Mouse (Mus musculus) myocyte (in vitro differentiated cells): Measurements from ENCODE around the gene Hc. TPM values are rescaled to one million over a fixed set of nuclear protein-coding genes. Genes with fewer than 3 reads are reported as not detected.

Source experiments
- H3K27me3 ChIP-seq: one replicate; pipeline ENCODE4 v1.6.1; 2011; ENCODE audit not compliant: control insufficient read depth, insufficient read depth, insufficient read length
- H3K36me3 ChIP-seq: one replicate; pipeline ENCODE4 v1.6.1; 2011; ENCODE audit not compliant: control insufficient read depth, insufficient read depth
- H3K4me2 ChIP-seq: one replicate; pipeline ENCODE4 v1.6.1; 2011; ENCODE audit warnings: low read depth, control low read depth
- H3K4me3 ChIP-seq: one replicate; pipeline ENCODE4 v1.5.1; 2011; ENCODE audit warnings: mild to moderate bottlenecking, control low read depth, moderate library complexity
- H3K79me2 ChIP-seq: one replicate; pipeline ENCODE4 v1.6.1; 2011; ENCODE audit not compliant: control insufficient read depth, insufficient read depth
- H3ac ChIP-seq: one replicate; pipeline ENCODE4 v1.6.1; 2011; ENCODE audit not compliant: control insufficient read depth, insufficient read length
- CEBPB ChIP-seq: IDR thresholded peaks from 2 replicates; pipeline ENCODE4 v1.6.1; 2011; ENCODE audit warnings: mild to moderate bottlenecking, moderate library complexity; ENCODE audit not compliant: poor library complexity, insufficient read depth, severe bottlenecking
- E2F4 ChIP-seq: IDR thresholded peaks from one replicate; pipeline ENCODE4 v1.6.1; 2011; ENCODE audit warnings: mild to moderate bottlenecking, control low read depth, moderate library complexity; ENCODE audit not compliant: insufficient read depth
- MAX ChIP-seq: IDR thresholded peaks from one replicate; pipeline ENCODE4 v1.6.1; 2011; ENCODE audit warnings: low read depth, mild to moderate bottlenecking, control low read depth
- MYOD1 ChIP-seq, 3 experiments: IDR thresholded peaks; one replicate each; pipeline ENCODE4 v1.6.1; 2011; ENCODE audit warnings: control low read depth in 2 of 3, low read depth in 2 of 3, mild to moderate bottlenecking in 2 of 3, moderate library complexity in 1 of 3; ENCODE audit not compliant: insufficient read length in 2 of 3, control insufficient read depth in 1 of 3
- MYOG ChIP-seq, 3 experiments: IDR thresholded peaks; one replicate each; pipeline ENCODE4 v1.6.1; 2011; ENCODE audit warnings: control low read depth in 2 of 3, low read depth in 2 of 3, mild to moderate bottlenecking in 2 of 3; ENCODE audit not compliant: insufficient read length in 2 of 3, control insufficient read depth in 1 of 3, insufficient read depth in 1 of 3
- POLR2A ChIP-seq: IDR thresholded peaks from one replicate; pipeline ENCODE4 v1.6.1; 2011; ENCODE audit warnings: low read depth, mild to moderate bottlenecking, control low read depth, moderate library complexity; ENCODE audit not compliant: insufficient read length
- POLR2AphosphoS2 ChIP-seq: IDR thresholded peaks from one replicate; pipeline ENCODE4 v1.6.1; 2011; ENCODE audit warnings: low read depth, control low read depth; ENCODE audit not compliant: insufficient read length
- REST ChIP-seq: IDR thresholded peaks from one replicate; pipeline ENCODE4 v1.6.1; 2011; ENCODE audit warnings: mild to moderate bottlenecking, control low read depth, moderate library complexity; ENCODE audit not compliant: insufficient read depth, insufficient read length
- SRF ChIP-seq: IDR thresholded peaks from one replicate; pipeline ENCODE4 v1.6.1; 2011; ENCODE audit warnings: low read depth; ENCODE audit not compliant: control insufficient read depth, insufficient read length
- TCF12 ChIP-seq: IDR thresholded peaks from one replicate; pipeline ENCODE4 v1.6.1; 2011; ENCODE audit warnings: mild to moderate bottlenecking, control low read depth; ENCODE audit not compliant: poor library complexity, insufficient read depth, severe bottlenecking
- TCF3 ChIP-seq: IDR thresholded peaks from one replicate; pipeline ENCODE4 v1.6.1; 2011; ENCODE audit warnings: low read depth, control low read depth; ENCODE audit not compliant: insufficient read length
- USF1 ChIP-seq: IDR thresholded peaks from one replicate; pipeline ENCODE4 v1.6.1; 2011; ENCODE audit warnings: low read depth, mild to moderate bottlenecking, control low read depth, moderate library complexity
- polyA plus RNA-seq: library from polyadenylated mRNA; unstranded; fragments of >200 nt; fragmentation: generic; extraction: Trizol; gene quantifications from one replicate; pipeline ENCODE4 v1.2.1, GENCODE M21; 2012; ENCODE audit warnings: missing spikeins

The Hc gene
- polyA plus RNA-seq, 1 experiment: not detected

- TF ChIP-seq POLR2A (no peak), TCF12 (no peak), MYOD1 (IDR thresholded peaks at IDR 0.05; ENCODE audit: control insufficient read depth in 1 of 3, insufficient read length in 2 of 3, low read depth in 2 of 3) (no peak), CEBPB (no peak), POLR2AphosphoS2 (no peak), SRF (no peak), TCF3 (no peak), MAX (no peak), MYOG (IDR thresholded peaks at IDR 0.05; ENCODE audit: control insufficient read depth in 1 of 3, insufficient read depth in 1 of 3, insufficient read length in 2 of 3, low read depth in 2 of 3) (no peak), USF1 (no peak), REST (no peak)
- Histone ChIP-seq H3K4me3 (no peak overlapping the region), H3ac (no peak overlapping the region), H3K79me2 (no peaks in the 10 kb centered on the region), H3K36me3 (no peaks in the 10 kb centered on the region), H3K27me3 (no peaks in the 10 kb centered on the region), H3K4me2 (peak overlapping the region; percentile 49)
These were observed 97.0 kb downstream of the Hc start for GRCm38 (mm10) chr2:34964230-34964629.

- Histone ChIP-seq H3K27me3 (no peaks in the 10 kb centered on the region), H3K36me3 (no peaks in the 10 kb centered on the region), H3K4me2 (peak overlapping the region; percentile 49), H3K4me3 (no peak overlapping the region), H3K79me2 (no peaks in the 10 kb centered on the region), H3ac (no peak overlapping the region)
- TF ChIP-seq MYOD1 (IDR thresholded peaks at IDR 0.05; ENCODE audit: control insufficient read depth in 1 of 3, insufficient read length in 2 of 3, low read depth in 2 of 3): peak in 2 of 3 experiments; percentile 68 to 76
- no peak for TF ChIP-seq E2F4
- TF ChIP-seq USF1: peak; percentile 85
- no peak for TF ChIP-seq REST
- no peak for TF ChIP-seq MAX
- TF ChIP-seq TCF12: no peak
- TF ChIP-seq POLR2A: peak; percentile 2
- TF ChIP-seq POLR2AphosphoS2: no peak
These were observed 97.8 kb downstream of the Hc start for GRCm38 (mm10) chr2:34963371-34963956.

GRCm38 (mm10) chr2:34962893-34963292, 98.3 kb downstream of the Hc start:
- TF ChIP-seq POLR2AphosphoS2: no peak
- TF ChIP-seq TCF3: no peak
- no peak for TF ChIP-seq POLR2A
- TF ChIP-seq MYOG (IDR thresholded peaks at IDR 0.05; ENCODE audit: control insufficient read depth in 1 of 3, insufficient read depth in 1 of 3, insufficient read length in 2 of 3, low read depth in 2 of 3): no peak
- no peak for TF ChIP-seq TCF12
- TF ChIP-seq CEBPB: no peak
- TF ChIP-seq SRF: no peak
- TF ChIP-seq MYOD1 (IDR thresholded peaks at IDR 0.05; ENCODE audit: control insufficient read depth in 1 of 3, insufficient read length in 2 of 3, low read depth in 2 of 3): no peak
- no peak for TF ChIP-seq REST
- TF ChIP-seq MAX: no peak

GRCm38 (mm10) chr2:34962211-34962610, 99.0 kb downstream of the Hc start:
- no peak overlapping the region for H3K4me2 ChIP-seq
- H3K4me3 ChIP-seq: no peak overlapping the region
- H3K79me2 ChIP-seq: no peaks in the 10 kb centered on the region
- H3K27me3 ChIP-seq: no peaks in the 10 kb centered on the region
- no peaks in the 10 kb centered on the region for H3K36me3 ChIP-seq
- H3ac ChIP-seq: no peak overlapping the region
- TF ChIP-seq POLR2A: no peak
- TF ChIP-seq MYOD1 (IDR thresholded peaks at IDR 0.05; ENCODE audit: control insufficient read depth in 1 of 3, insufficient read length in 2 of 3, low read depth in 2 of 3): no peak
- TF ChIP-seq TCF12: no peak
- TF ChIP-seq REST: no peak

More at GRCm38 (mm10) chr2:34962893-34963292, 98.3 kb downstream of the Hc start:
- Histone ChIP-seq H3K4me3 (no peak overlapping the region), H3K36me3 (no peaks in the 10 kb centered on the region), H3ac (no peak overlapping the region), H3K4me2 (peak overlapping the region; percentile 49), H3K79me2 (no peaks in the 10 kb centered on the region), H3K27me3 (no peaks in the 10 kb centered on the region)

GRCm38 (mm10) chr2:34961481-34962036, 99.7 kb downstream of the Hc start, which contains the start of gene Traf1:
TSS of gene Traf1 (minus strand) at chr2:34961772.
- no peak within 1 kb of the TSS for H3ac ChIP-seq
- H3K79me2 ChIP-seq: no peaks in the 10 kb centered on the region
- no peaks in the 10 kb centered on the region for H3K36me3 ChIP-seq
- H3K4me2 ChIP-seq: no peak within 1 kb of the TSS
- H3K4me3 ChIP-seq: no peak within 1 kb of the TSS
- H3K27me3 ChIP-seq: no peaks in the 10 kb centered on the region
- TF ChIP-seq SRF (no peak), CEBPB (no peak), TCF3 (no peak), POLR2AphosphoS2 (no peak), POLR2A (no peak), REST (no peak), MYOD1 (IDR thresholded peaks at IDR 0.05; ENCODE audit: control insufficient read depth in 1 of 3, insufficient read length in 2 of 3, low read depth in 2 of 3) (no peak), MAX (no peak), E2F4 (no peak), TCF12 (no peak), USF1 (no peak), MYOG (IDR thresholded peaks at IDR 0.05; ENCODE audit: control insufficient read depth in 1 of 3, insufficient read depth in 1 of 3, insufficient read length in 2 of 3, low read depth in 2 of 3) (no peak)
